In genomic region chr11:113884962-113885361, GRCm38 (mm10) we compare ENCODE assay signal across 12 mouse cellular contexts.
"Had no signal": no experiment of that assay in that cellular context is flagged by ENCODE, and none has a peak within 500 bp of the region (broad histone marks: within the 10 kb centered on the region; RNA-seq: fewer than 3 reads in every experiment).

No protein-coding gene starts in this region.

- H3K9me3 ChIP-seq: limb, embryonic 10.5 days; liver, embryonic 12.5 days; midbrain, embryonic 15.5 days; stomach, embryonic 15.5 days had no signal

- H3K36me3 ChIP-seq: limb, embryonic 10.5 days; liver, embryonic 12.5 days; midbrain, embryonic 15.5 days; stomach, embryonic 15.5 days had no signal

- H3K9ac ChIP-seq: liver, embryonic 12.5 days; lung, embryonic 14.5 days; midbrain, embryonic 15.5 days; stomach, embryonic 15.5 days had no signal

- H3K4me2 ChIP-seq: liver, embryonic 12.5 days; lung, embryonic 14.5 days; midbrain, embryonic 11.5 days; midbrain, embryonic 15.5 days; stomach, embryonic 15.5 days had no signal

- DNase-seq: lung, embryonic 14.5 days; lung, postnatal 10 days; lung, postnatal 4 days; right cerebral cortex, postnatal 14 days; thymus, postnatal 36 days had no signal

- ATAC-seq: intestine, embryonic 16.5 days; liver, embryonic 12.5 days; midbrain, embryonic 15.5 days had no signal

- H3K27ac ChIP-seq: left cerebral cortex, adult 2 months; limb, embryonic 10.5 days; liver, embryonic 12.5 days; midbrain, embryonic 15.5 days; stomach, embryonic 15.5 days had no signal

- H3K4me1 ChIP-seq: liver, embryonic 12.5 days; midbrain, embryonic 15.5 days had no signal

- H3K27me3 ChIP-seq: liver, embryonic 12.5 days; midbrain, embryonic 15.5 days; stomach, embryonic 15.5 days had no signal

- H3K4me3 ChIP-seq: left cerebral cortex, adult 2 months; limb, embryonic 10.5 days; liver, embryonic 12.5 days; midbrain, embryonic 15.5 days; stomach, embryonic 15.5 days had no signal
